Mouse (Mus musculus): Measurements from ENCODE around the gene Tfrc.

DNA sequence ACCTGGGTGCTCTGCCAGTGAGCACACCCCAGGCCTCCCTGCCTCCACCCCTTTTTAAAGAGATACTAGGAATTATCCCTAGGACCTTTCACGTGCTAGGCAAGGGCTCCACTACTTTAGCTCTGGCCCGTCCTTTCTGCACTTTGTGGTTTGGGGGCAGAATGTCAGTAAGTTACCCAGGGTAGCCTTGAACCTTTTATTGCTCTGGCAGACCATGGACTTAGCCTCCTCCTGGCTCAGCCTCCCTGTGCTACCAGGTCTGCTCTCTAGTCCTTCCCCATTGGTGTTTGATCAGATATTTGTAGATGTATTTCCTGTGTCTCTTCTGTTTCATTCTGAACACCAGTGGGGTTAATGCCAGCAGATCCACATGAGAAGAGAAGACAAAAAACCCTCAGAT is 55.5 kb downstream of the Tfrc start:
- TF ChIP-seq POLR2A (IDR thresholded peaks at IDR 0.05; ENCODE audit: extremely low read depth, insufficient read depth, low read length): no peak
- no peak for TF ChIP-seq CTCF (IDR thresholded peaks at IDR 0.05; ENCODE audit: low read depth, low read length)
